In genomic region chr7:125897059-125897458, GRCm38 (mm10) we compare ENCODE assay signal across 26 mouse cellular contexts.
"Had no signal": no experiment of that assay in that cellular context is flagged by ENCODE, and none has a peak within 500 bp of the region (broad histone marks: within the 10 kb centered on the region; RNA-seq: fewer than 3 reads in every experiment).

No protein-coding gene starts in this region.

- H3K4me2 ChIP-seq: heart, embryonic 11.5 days; heart, embryonic 13.5 days; heart, embryonic 15.5 days; hindbrain, embryonic 12.5 days; hindbrain, embryonic 14.5 days; intestine, embryonic 15.5 days; limb, embryonic 12.5 days; liver, embryonic 11.5 days had no signal

- H3K27ac ChIP-seq: gastrocnemius, adult 2 months; heart, embryonic 13.5 days; heart, embryonic 15.5 days; hindbrain, embryonic 10.5 days; hindbrain, embryonic 12.5 days; hindbrain, embryonic 14.5 days; intestine, embryonic 15.5 days; layer of hippocampus, adult 2 months; left cerebral cortex, adult 2 months; limb, embryonic 10.5 days; limb, embryonic 12.5 days had no signal

- ATAC-seq: hindbrain, embryonic 16.5 days; inflammation-experienced regulatory T-cells, adult 6 months; intestine, embryonic 15.5 days; intestine, postnatal 0 days had no signal

- H3K9me3 ChIP-seq: heart, embryonic 13.5 days; heart, embryonic 15.5 days; hindbrain, embryonic 10.5 days; hindbrain, embryonic 12.5 days; intestine, embryonic 15.5 days; limb, embryonic 10.5 days; limb, embryonic 12.5 days had no signal

- H3K9ac ChIP-seq: heart, embryonic 13.5 days; heart, embryonic 15.5 days; hindbrain, embryonic 12.5 days; hindbrain, embryonic 14.5 days; intestine, embryonic 15.5 days; limb, embryonic 12.5 days had no signal

- DNase-seq: gastrocnemius, adult 2 months; gastrocnemius, postnatal 10 days; gastrocnemius, postnatal 25 days; heart, adult 18-20 months; heart, postnatal 14 days; heart, postnatal 4 days; kidney, adult 18-20 months; kidney, adult 8-10 months; kidney, postnatal 10 days; kidney, postnatal 4 days; liver had no signal

- H3K27me3 ChIP-seq: hindbrain, embryonic 12.5 days; intestine, embryonic 15.5 days; limb, embryonic 12.5 days had no signal

- H3K4me1 ChIP-seq: intestine, embryonic 15.5 days had no signal

- H3K36me3 ChIP-seq: heart, embryonic 13.5 days; heart, embryonic 15.5 days; hindbrain, embryonic 10.5 days; hindbrain, embryonic 12.5 days; intestine, embryonic 15.5 days; limb, embryonic 10.5 days; limb, embryonic 12.5 days had no signal

- H3K4me3 ChIP-seq: gastrocnemius, adult 2 months; heart, embryonic 13.5 days; heart, embryonic 15.5 days; hindbrain, embryonic 10.5 days; hindbrain, embryonic 12.5 days; intestine, embryonic 15.5 days; layer of hippocampus, adult 2 months; left cerebral cortex, adult 2 months; limb, embryonic 10.5 days; limb, embryonic 12.5 days had no signal
